Mouse (Mus musculus) urinary bladder, adult 2 months (tissue): ENCODE results near the gene Amigo2. TPM values are rescaled to one million over a fixed set of nuclear protein-coding genes. Genes with fewer than 3 reads are reported as not detected.
"Not testable (repeated sequence)": the region's sequence is repeated elsewhere in the genome, so short reads cannot be mapped to it uniquely, and the experiment has no call there.

ENCODE experiments used
- DNase-seq: peaks from one replicate; pipeline ENCODE4 v3.0.0; 2022; ENCODE audit warnings: low spot score
- polyA plus RNA-seq: library from polyadenylated mRNA; depleted of rRNA; stranded (reverse); fragments of >200 nt; gene quantifications from 2 replicates; pipeline ENCODE4 v1.2.3, GENCODE M21; 2012; rRNA removed

Gene Amigo2
- polyA plus RNA-seq, 1 experiment: 2.5 TPM

DNA sequence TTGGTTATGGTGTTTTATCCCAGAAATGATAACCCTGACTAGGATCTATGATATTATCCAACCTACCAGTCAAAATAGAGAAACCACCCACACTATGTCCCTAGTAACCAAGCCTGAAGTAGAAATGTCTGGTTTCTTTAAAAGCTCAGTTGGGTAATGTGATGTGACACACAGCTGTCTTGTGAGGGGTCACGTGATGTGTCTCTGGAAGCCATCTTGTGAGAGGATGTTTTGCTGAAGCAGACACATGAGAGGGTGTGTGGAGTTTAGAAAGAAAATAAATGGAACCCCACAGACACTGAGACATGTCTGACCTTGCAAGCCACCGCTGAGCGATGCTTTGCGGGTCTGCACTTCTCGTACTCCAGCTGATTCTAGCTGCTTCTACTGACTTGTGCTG lies 30.2 kb downstream of the Amigo2 start:
- DNase-seq: no peak

DNA sequence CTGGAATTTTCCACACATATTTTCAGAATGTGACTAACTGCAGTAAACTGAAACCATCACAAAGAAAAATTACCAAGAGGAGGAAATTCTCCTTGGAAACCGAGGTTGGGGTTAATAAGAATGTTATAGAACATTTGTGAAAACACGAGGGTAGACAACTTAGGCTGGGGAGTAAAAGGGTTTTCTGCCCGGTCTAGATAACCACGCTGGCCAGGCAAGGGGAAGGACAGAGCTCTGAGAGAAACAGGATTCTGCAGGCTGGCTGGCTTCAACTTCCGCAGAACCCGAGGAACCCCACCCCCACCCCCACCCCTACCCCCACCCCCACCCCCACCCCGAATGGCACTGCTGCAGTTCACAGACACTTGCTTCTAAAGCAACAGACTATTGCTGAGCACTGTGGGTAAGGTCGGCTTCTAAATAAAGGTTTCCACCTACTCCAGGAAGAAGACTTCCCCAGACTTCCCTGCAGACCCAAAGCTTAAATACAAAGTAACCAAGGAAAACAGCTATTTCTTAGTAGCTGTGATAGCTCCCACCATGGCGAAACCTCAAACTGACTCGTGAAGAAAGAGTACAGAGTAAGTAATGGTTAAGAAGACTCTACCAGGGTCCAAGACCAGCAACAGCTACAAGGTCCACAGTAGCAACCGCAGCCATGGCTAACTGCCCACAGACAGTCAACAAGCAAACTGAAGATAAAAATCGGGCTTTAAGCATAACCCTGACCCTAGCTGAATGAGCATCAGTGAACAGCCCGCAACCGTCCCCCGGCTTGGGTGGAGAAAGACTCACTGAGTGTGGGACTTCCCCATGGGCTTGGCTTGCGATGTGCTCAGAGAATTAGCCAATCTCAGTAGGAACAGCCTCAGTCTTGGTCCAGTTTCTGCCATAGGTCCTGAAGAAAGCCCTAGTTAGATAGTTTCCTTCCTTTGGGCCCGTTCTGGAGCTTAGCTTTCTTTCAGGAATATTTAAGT lies 34.3 kb downstream of the Amigo2 start:
- DNase-seq: no peak

DNA sequence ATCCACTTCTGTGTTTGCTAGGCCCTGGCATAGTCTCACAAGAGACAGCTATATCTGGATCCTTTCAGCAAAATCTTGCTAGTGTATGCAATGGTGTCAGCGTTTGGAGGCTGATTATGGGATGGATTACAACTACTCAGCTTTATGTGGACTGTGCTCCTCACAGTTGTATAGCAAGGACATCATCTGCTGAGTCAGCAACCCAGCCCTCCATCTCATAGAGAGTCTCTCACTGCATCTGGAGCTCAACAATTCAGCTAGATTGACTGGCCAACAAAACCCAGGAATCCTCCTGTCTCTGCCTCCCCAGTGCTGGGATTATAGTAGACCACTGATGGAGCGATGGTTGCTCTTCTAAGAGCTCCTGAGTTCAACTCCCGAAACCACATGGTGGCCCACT lies 37.3 kb downstream of the Amigo2 start:
- DNase-seq: not testable (repeated sequence)

DNA sequence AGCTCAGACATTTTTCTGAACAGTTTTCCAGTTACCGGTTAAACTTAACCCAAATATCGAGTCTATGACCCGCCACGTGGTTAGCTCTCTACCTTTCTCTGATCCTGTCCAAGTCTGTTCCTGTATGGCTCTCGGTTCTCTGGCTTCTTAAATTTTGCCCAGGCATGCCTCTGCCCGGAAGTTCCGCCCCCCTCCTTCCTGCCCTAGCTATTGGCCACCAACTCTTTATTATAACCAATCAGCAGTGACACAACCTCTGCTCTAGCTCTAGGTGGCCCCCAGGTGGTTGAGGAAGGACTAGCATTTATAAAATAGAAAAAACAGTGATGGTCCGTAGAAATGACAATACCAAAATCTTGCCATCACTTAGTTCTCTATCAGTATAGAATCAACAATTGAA lies 40.6 kb downstream of the Amigo2 start:
- no peak for DNase-seq

DNA sequence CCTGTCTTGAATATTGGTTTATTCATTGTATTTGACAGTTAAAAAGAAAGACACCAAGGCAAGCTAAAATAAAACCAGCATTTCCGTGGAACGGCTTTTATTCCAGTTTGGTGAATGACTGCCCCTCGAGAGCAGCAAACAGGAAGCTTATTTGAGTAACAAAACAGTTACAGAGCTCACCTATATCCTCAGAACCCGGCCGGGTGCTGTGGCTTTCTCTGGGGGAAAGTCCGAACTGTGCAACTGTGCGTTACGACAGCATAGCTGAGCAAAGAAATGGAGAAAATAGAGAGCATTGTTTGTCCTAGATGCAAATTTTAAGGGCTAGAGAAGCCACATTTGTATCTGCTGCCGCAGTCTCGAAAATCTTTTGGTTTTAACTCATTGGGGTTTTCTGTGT lies 41.3 kb downstream of the Amigo2 start:
- DNase-seq: no peak

DNA sequence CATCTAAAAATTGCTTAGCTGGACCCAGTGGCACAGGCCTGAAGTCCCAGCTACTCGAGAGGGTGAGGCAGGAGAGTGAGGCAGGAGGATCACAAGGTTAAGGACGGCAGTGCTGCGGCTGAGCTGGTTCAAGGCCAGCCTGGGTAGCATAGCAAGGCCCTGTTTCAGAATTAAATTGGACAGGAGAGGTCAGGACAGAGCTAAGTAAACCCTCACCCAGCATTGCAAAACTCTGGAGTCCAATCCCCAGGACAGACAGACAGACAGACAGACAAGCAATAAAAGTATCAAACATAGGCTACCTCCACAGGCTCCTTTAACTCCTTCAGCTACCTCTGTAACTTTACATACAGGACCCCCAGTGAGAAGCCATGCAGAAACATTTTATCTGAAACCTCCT lies 42.2 kb downstream of the Amigo2 start:
- DNase-seq: no peak

DNA sequence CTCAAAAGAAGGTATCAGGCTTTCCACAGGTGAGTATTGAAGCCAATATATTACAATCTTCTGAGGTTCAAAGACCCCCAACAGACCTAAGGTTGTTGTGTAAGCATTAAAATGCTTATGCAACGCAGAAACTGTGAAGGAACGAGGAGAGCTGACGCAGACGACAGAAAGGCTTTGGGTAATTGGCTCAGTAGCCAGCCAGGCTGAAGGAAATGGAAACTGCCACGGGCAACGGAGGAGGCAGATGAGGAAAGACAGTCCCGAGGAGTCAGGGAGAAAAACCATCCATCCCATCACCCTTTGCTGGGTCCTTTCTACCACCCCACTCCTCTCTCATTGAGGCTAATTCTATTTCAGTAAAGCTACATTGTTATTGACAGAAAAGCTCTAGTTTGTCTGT lies 50.4 kb downstream of the Amigo2 start:
- no peak for DNase-seq

DNA sequence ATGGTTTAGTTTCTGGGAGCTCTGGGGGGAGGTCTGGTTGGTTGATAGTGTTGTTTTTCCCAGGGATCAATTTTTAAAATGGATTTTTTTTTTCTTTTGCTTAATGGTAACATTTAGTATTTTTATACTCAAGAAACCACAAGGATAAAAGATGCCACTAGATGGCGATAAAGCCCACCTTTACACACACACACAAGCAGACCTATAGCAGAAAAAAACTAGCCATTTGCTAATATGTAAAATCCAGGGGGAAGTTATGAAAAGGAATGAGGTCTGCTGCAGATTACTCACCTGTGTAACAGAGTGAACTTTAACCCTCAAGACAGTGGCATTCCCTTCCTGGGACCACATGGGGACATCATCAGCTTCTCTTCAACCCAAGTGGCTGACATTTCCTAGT lies 51.5 kb downstream of the Amigo2 start:
- DNase-seq: no peak

Other genes starting within 250 kb of the Amigo2 start
- gene Slc38a4, start 191.3 kb downstream of the Amigo2 start, polyA plus RNA-seq: 4.1 and 4.9 TPM in 2 replicates
- gene Pced1b, start 180 bp downstream of the Amigo2 start, polyA plus RNA-seq: 18.5 and 22.7 TPM in 2 replicates